Mouse (Mus musculus): ENCODE measurements around the gene Klf12.
"Not testable (repeated sequence)": the region's sequence is repeated elsewhere in the genome, so short reads cannot be mapped to it uniquely, and the experiment has no call there.

Klf12 gene

DNA sequence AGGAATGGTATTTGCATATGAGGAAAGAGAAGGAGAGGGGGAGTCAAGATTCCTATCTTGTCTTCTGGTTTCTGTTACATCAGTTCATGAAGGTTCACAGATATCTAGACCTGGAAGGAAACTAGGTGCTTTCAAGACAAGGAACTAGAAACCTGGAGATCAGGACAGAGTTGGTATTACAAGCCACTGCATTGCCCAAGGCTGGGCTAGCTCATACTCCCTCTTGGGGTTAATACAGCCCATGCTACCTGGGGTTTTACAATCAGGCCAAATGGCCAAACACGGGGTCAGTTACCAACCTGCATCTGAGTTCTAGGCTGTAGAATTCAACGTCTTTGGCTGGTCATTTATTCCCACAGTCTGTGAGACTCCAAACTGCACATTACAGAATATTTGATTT, 398.9 kb downstream of the Klf12 start:
- no peak for DNase-seq (ENCODE audit: low spot score in 2 of 2)

DNA sequence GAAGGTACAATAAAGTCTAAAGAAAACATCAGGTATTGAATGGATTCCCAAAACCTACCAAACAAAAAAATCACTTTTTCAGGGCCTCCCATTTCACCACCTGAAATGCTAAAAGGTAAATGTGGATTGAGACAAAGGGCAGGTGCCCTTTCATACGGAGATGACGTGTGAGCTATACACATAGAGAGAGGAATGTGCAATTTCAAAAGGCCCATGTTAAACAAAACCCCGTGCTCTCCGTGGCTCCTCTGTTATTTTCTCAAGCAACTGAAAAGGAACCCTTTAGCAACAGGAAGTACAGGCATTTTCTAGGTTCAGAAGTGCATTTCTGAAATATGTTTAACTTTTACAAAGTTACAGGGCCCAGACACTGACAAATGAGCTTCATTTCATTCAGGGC, 399.4 kb downstream of the Klf12 start:
- DNase-seq (ENCODE audit: low spot score in 2 of 2), result no peak

DNA sequence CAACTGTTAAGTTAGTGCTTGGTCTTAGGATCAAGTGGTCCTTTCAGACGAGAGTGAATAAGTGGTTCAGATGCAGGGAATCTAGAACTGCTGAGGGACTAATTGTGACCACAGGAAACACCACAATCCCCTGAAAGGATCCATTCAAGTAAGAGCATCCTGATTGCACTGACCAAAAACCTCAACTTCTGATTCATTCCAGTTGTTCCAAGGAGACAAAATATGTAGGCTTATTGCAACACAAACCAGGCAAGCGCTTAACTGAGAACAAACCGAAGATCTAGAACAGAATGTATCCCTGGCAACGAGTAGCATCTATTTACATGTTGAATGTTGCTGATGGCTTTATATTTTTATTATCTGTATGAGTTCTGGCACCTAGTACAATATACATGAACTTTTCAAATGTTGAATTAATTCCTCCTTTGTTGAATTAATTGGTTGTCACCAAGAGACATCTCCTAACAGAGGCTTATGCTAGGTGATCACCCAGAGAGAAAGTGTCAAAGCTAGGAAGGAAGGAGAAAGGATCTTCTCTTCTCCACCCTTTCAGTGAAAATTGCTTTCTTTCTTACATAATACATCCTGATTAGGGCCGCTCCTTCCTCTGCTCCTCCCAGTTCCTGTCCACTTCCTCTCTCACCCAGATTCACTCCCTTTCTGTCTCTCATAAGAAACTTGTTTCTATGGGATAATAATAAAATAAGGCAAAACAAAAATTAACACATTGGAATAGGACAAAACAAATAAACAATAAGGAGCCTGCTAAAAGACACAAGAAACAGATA, 407.5 kb downstream of the Klf12 start:
- DNase-seq (ENCODE audit: low spot score in 2 of 2), result no peak

DNA sequence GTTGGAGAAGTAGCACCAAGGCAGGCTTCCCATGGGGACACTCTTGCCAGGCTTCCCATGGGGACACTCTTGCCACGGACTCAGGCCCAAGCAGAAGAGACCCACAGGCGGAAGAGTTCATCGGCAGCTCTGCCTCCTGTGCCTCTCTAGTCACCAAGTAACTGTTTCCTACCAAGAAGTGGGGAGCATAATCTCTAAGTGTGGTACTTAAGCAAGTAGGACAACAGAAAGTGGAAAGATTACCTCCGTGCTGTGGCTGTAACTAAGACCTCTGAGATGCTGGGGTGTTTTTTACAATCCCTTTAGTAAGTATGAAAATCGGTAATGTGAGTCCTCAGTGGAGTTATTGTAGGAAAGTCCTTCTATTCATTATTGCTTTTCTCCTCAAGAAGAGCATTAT, 410.8 kb downstream of the Klf12 start:
- no peak for DNase-seq (ENCODE audit: low spot score in 2 of 2)

DNA sequence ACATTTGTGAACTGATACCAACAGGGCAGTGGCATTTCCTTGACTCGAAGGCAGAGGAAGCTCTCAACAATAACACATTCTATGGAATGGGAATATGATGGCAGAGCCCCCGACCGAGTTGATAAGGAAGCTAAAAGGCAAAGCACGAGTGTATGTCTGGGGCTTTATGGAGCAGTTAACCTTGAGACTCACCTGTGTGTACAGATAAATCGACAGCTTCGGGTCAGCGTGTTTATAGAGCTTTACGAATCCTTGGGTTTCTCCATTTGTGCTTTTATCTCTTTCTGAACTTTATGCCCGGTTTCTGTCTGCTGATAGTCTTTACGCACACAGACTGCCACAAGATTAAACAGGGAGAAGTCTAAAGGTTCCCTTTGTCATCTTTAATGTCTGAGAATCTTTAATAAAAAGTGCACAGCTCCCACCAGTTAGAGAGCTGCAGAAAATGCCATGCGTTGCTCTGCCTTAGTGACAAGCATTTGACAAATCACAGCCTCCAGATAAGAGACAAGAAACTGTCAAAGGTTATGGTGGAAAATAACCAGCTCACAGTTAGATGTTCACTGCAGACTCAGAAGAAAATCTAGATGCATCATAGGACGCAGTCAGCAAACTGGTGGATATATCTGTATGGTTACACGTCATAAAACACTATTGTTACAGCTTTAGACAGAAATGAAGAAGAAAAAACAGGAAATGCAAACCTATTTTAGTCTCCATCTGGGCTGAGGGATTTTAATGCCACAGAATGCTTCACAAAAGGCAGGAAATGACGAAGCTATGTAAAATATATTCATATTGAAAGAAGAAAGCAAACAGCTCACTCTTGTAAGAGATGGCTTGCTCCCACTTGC, 428.1 kb downstream of the Klf12 start:
- no peak for DNase-seq (ENCODE audit: low spot score in 2 of 2)

DNA sequence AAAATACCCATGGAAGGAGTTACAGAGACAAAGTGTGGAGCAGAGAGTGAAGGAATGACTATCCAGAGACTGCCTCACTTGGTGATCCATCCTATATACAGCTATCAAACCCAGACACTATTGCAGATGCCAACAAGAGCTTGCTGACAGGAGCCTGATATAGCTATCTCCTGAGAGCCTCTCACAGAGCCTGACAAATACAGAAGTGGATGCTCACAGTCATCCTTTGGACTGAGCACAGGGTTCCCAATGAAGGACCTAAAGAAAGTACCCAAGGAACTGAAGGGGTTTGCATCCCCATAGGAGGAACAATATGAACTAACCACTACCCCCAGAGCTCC, 430.0 kb downstream of the Klf12 start:
- DNase-seq (ENCODE audit: low spot score in 2 of 2), result not testable (repeated sequence)

DNA sequence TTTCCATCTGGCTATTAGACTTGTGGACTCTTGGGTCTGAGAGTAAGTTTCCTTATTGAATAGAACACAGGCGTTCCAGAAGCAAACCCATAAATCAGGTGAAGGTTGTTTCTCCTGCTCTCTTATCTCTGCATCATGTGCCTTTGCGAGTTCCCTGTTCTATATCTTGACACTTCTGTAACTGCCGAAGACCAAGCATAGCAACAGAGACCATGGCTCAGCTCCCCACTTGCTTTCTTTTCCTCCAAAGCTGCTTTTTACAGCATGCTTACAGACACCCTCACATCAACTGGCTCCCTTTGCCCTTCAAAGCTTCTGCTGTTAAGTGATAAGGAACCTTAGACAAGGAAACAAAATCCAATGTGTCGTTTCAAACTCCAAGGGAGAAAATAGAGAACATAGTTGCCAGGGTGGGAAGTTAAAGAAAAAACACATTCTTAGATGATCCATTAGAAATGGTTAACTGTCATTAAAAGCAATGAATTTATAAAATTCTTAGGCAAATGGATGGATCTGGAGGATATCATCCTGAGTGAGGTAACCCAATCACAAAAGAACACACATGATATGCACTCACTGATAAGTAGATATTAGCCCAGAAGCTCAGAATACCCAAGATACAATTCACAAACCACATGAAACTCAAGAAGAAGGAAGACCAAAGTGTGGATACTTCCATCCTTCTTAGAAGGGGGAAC, 430.6 kb downstream of the Klf12 start:
- DNase-seq (ENCODE audit: low spot score in 2 of 2), result not testable (repeated sequence)

DNA sequence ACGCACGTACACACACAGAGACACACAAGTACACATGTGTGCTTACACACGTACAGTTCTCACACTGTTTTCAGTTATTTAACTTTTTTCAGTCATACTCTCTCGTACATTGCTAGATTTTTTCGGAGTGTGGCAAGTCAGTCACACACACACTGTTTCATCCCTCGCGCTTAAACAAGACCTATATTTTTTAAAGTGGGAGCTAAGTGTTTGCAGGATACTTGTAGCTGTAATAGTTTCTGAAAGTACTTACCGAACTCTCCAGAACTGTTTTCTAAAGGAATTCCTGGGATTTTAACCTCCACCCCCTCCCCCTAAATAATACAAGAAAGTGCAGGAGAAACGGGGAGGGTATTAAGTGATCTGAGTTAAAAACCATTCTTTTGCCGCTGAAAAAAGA, 434.1 kb downstream of the Klf12 start:
- no peak for DNase-seq (ENCODE audit: low spot score in 2 of 2)

DNA sequence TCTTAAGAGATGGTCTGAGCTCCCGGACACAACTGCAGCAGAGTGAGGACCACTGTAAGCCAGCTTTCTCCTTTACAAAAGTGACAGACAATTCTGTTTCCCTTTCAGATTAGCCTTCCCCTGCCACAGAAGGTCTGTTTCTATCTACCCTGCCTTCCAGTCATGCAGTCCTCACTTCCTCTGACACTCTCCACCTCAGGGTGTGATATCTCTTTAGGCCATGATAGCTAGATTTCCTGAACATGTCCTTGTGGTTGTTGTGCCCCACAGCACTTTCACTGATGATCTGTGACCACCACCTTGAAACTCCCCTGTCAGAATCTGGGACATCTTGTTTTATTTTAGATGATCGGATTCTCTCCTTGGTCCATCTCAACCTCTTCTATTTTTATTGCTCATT, 437.0 kb downstream of the Klf12 start:
- no peak for DNase-seq (ENCODE audit: low spot score in 2 of 2)

DNA sequence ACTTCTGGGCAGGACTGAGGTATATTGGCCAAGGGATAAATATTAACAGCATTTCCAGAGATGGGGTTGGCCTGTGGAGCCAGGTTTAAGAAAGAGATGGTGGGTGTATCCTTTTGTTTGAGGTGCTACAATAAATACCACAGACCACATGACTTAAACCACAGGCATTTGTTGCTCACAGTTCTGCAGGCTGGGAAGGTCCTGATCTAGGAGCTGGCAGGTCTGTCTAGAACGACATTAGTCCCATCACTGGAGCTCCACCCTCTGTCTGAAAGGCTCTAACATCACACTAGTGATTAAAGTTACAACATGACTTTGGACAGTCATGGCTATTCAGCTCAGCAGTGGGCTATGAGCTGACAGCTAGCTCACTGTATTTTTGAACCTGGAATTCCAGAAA, 457.8 kb downstream of the Klf12 start:
- DNase-seq (ENCODE audit: low spot score in 2 of 2), result no peak
